Mouse (Mus musculus) E14TG2a.4 (cell line): Measurements from ENCODE around the gene Fxn.

ENCODE experiments used
- CTCF ChIP-seq: conservative IDR thresholded peaks from 2 replicates; pipeline ENCODE4 v1.5.1; 2014; ENCODE audit warnings: low read length
- NANOG ChIP-seq: IDR thresholded peaks from 2 replicates; pipeline ENCODE4 v1.6.1; 2014; ENCODE audit warnings: borderline replicate concordance, low read length, mixed read lengths

DNA sequence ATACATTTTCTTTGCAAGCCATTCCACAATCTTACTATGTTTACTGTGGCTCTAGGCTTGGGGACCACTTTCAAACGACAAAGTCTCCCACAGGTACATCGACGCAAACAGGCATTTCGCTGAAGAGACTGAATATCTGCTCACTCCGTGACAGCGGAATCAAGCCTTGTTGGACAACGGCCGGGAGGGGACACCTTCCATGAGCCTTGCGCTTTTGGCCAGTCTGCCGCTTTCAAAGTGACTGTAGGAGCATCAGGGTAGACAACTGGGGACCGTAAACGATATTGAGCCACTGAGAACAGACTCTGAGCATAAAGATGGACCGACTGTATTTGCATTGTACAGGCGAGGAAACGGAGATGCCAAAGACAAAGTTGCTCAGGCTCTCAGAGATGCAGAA, 1.5 kb downstream of the Fxn start:
- no peak for TF ChIP-seq CTCF
- no peak for TF ChIP-seq NANOG
